Mouse (Mus musculus): ENCODE data around the gene Umodl1.

Gene Umodl1

DNA sequence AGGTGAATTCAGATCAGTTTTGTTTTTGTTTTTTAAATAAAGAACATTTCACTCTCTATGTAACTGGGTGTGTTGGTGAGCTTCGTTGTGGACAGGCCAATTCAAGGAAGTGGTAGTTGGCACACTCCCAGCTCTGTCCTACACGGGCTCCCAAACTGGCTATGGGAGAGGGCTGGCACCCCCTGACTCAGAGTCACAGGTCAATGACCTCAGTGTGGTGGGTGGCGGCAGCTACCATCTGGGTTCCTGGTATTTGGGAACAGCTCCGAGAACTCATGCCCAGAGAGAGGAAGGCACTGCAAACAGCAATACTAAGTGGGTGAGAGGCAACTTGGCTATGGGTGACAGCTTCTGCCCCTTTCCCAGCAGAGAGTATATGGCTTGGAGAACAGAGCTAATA is 83.9 kb downstream of the Umodl1 start:
- DNase-seq (ENCODE audit: low spot score) = no peak

DNA sequence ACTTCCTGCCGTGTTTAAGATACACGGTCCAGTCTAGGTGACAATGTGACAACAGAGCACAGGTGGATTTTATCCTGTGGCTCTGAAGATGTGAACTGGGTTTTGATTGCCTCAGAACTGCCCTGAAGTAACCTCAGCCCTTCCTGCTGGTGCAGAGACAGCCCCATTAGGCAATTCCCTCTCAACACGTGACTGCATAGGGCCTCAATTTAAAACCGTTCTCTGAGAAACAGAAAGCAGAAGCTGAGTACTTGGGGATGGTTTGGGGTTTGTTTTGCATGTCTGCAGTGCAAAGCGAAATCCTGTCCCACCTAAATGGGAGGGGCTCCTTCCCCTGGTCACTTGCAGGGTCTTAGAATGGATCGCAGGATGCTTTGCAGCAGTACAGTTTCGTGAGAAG is 85.2 kb downstream of the Umodl1 start:
- DNase-seq (ENCODE audit: low spot score) = no peak

DNA sequence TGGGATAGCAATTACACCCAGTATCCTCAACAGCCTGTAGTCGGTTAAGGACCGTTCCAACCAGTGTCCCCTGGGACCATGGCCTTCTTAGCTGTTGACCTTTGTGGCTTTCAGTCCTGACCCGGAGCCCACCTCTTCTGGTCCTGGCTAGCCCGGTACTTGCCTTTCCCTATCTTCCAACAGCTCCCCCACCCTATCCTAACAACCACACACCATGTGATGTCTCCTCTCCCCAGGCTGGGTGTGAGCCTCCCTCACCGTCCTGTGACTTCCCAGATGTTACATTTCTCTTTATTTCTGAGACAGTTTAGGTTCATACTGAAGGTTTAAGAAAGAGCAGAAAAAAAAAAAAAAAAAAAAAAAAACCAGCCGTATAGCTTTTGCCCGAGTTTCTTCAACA is 86.0 kb downstream of the Umodl1 start:
- no peak for DNase-seq (ENCODE audit: low spot score)

DNA sequence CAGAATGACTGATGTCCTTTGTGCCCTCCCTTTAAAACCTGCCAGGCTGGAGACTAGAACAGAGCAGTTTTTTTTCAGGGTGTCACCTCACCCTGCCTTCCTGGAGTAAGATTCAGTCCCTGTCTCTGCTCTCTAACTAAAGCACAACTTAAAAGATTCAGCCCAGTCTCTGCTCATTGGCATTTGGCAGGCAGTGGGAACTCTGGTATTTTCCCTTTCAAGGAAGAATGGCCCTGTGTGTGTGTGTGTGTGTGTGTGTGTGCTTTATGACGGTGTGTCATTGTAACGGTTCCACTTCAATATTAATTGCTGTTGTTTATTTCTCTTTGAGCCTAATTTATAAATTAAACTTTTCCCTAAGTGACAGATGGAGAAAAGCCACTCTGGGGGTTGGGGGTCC is 88.3 kb downstream of the Umodl1 start:
- no peak for DNase-seq (ENCODE audit: low spot score)

DNA sequence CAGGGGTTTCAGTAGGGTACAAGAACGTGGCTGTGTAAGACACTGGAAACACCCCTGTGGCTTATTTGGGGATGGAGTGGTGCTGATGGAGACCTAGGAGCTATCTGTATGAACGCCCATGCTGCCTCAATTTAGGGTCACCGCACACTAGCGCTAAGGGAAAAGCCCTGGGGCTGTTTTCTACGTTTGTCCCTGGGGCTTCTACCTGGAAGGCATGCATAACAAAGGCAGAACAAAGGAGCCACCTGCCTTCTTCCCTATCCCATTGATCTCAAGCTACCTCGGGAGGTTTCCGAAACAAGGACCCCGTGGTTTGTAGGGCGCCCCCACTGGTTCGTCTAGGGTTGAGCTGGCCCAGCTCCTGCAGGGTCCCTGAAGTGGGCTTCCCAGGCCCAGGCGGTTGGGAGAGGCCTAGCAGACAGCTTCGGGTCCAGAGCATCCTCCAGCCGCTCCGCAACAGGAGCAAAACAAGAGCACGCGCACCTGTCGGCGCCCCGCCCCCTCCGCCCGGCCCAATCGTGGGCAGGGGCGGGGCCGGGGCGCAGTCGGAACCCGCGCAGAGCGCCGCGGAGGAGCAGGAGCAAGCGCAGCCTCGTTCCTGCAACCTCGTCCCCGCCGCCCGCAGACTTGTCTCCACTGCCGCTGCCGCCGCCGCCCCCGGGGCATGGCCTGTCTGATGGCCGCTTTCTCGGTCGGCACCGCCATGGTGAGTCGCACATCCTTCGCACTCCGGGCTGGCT is 102.9 kb downstream of the Umodl1 start, which contains the start of gene Abcg1:
Gene Abcg1 (plus strand): TSS at position 525 of the 740 bp plus-strand sequence.
- DNase-seq (ENCODE audit: low spot score) = peak; percentile 73

DNA sequence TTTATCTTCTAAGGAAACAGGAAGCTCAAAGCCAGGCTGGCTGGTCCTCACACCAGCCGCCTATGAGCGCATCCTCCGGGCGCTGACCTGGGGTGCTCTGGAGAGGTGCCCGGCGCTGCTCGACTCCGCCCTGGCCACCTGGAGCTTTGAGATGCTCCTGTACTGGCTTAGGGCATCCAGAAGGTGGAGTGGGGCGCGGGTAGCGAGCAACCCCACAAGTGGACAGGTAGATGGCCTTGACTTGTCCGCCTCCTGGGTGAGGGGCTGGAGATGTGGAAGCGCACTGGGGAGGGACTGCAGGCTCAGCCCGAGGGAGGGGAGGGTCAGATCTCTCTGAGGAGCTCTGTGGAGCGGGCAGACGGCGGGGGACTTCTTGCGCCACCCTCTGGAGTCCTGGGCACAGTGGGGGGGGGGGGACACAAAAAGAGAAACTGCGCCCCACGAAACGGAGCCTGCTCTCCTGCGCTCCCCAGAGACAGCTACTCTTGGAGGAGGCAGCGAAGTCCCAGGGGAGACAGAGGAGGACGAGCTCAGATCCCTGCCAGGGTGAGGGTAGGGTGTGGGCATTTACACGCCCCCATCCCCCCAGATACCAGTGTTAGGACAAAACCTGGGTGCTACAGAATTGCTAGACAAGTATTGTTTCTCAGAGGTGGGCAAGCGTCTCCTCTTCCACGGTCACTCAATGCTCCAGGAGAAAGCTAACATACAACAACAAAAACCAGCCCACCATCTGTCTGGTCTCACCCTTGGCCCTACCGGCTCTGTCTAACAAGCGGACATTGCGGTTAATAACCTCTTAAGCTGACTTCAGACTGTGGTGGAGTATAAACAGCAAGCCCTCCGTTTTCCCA is 103.7 kb downstream of the Umodl1 start:
- peak; percentile 56 for DNase-seq (ENCODE audit: low spot score)

DNA sequence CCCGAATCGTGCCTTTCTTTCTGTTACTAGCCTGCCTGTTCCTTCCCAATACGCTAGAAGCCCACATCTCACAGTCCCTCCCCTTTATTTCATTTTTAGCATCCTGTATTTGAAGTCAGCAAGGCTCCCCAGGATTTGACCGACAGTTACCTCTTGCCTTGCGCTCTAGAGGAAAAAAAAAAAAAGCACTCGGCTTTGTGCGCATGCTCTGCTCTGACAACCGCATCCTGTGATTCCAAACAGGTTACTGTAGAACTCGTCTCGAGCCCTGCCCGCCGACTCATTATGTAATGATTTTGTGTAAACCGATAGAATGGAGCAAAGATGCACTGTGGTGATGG is 104.3 kb downstream of the Umodl1 start:
- DNase-seq (ENCODE audit: low spot score) = peak; percentile 50

DNA sequence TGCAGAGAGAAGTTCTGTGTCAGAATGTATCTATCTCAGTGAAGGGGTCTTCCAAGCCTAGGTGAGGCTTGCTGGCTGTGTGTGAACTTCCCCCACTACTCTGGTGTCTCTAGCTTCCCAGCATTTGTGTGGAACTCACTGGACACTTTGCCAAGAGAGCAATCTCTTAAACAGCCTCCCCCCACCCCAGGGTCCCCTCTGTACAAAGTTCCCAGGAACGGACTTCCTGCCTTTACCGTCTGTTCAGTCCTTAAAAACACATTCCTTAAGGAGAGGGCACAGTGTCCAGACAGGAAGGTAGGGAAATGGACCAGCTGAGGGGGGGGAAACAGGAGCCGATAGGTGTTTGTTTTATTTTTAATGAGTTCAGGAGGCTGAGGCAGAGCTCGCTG is 105.8 kb downstream of the Umodl1 start:
- DNase-seq (ENCODE audit: low spot score) = no peak

All from testis, postnatal 10 days (tissue).